Comparison of ENCODE assay signal across 19 mouse cellular contexts in genomic region chr11:27258521-27258920, GRCm38 (mm10).
DNase-seq lines count a peak whose midpoint lies in the region; ATAC-seq and TF ChIP-seq lines count a peak whose summit lies in the region.
"Had no signal": no experiment of that assay in that cellular context is flagged by ENCODE, and none has a peak within 500 bp of the region (broad histone marks: within the 10 kb centered on the region; RNA-seq: fewer than 3 reads in every experiment).

No protein-coding gene starts in this region.

- H3K9ac ChIP-seq in ES-E14 (ENCODE audit: insufficient read depth, low read depth, low read length, poor library complexity, severe bottlenecking) = no peak overlapping the region
- no peak overlapping the region for H3K9ac ChIP-seq in kidney, embryonic 16.5 days (replicated peaks; ENCODE audit: low read length)
- H3K9ac ChIP-seq: embryonic facial prominence, embryonic 12.5 days; forebrain, embryonic 13.5 days; forebrain, embryonic 15.5 days; forebrain, postnatal 0 days had no signal

- H3K27ac ChIP-seq in ES-E14 (ENCODE audit: insufficient read depth, low read depth, low read length, poor library complexity, severe bottlenecking) = no peak overlapping the region
- no peak overlapping the region for H3K27ac ChIP-seq in kidney, embryonic 16.5 days (ENCODE audit: low read length)
- H3K27ac ChIP-seq: embryonic facial prominence, embryonic 10.5 days; embryonic facial prominence, embryonic 12.5 days; forebrain, embryonic 13.5 days; forebrain, embryonic 15.5 days had no signal

- no peaks in the 10 kb centered on the region for H3K36me3 ChIP-seq in ES-E14 (ENCODE audit: control insufficient read depth, insufficient read depth, low read length, poor library complexity, severe bottlenecking)
- no peaks in the 10 kb centered on the region for H3K36me3 ChIP-seq in kidney, embryonic 16.5 days (ENCODE audit: insufficient read depth, low read length)
- H3K36me3 ChIP-seq: embryonic facial prominence, embryonic 10.5 days; embryonic facial prominence, embryonic 12.5 days; forebrain, embryonic 15.5 days had no signal

- 89% methylated on average over 1 of the region's 1 CpGs for WGBS in kidney, embryonic 16.5 days

- no peak for ATAC-seq in kidney, embryonic 16.5 days (ENCODE audit: low FRiP score, low TSS enrichment)
- ATAC-seq: activated CD4-positive, CD25-positive, alpha-beta regulatory T cell, adult 4 months; forebrain, embryonic 13.5 days; forebrain, embryonic 15.5 days; forebrain, postnatal 0 days had no signal

- H3K27me3 ChIP-seq in kidney, embryonic 16.5 days (ENCODE audit: insufficient read depth, low read length) = no peaks in the 10 kb centered on the region
- H3K27me3 ChIP-seq: embryonic facial prominence, embryonic 12.5 days; forebrain, embryonic 13.5 days; forebrain, embryonic 15.5 days had no signal

- no peaks in the 10 kb centered on the region for H3K9me3 ChIP-seq in ES-E14 (ENCODE audit: control insufficient read depth, insufficient read depth, low read depth, low read length)
- no peaks in the 10 kb centered on the region for H3K9me3 ChIP-seq in kidney, embryonic 16.5 days (ENCODE audit: low read length)
- H3K9me3 ChIP-seq: embryonic facial prominence, embryonic 10.5 days; embryonic facial prominence, embryonic 12.5 days; forebrain, embryonic 13.5 days; forebrain, embryonic 15.5 days had no signal

- no peak overlapping the region for H3K4me2 ChIP-seq in kidney, embryonic 16.5 days (replicated peaks; ENCODE audit: low read depth, low read length)
- H3K4me2 ChIP-seq: embryonic facial prominence, embryonic 12.5 days; forebrain, embryonic 13.5 days; forebrain, embryonic 15.5 days had no signal

- in situ Hi-C loops in ES-E14 (cut with MboI; ENCODE audit: low sequenced_read_pairs in 2 of 2, unreplicated experiment in 2 of 2) = no loop called here

- H3K4me1 ChIP-seq in ES-E14 (ENCODE audit: control insufficient read depth in 2 of 2, insufficient read depth in 2 of 2, low read length in 2 of 2, poor library complexity in 1 of 2) = no peaks in the 10 kb centered on the region
- no peaks in the 10 kb centered on the region for H3K4me1 ChIP-seq in kidney, embryonic 16.5 days (ENCODE audit: insufficient read depth, low read length)
- H3K4me1 ChIP-seq: embryonic facial prominence, embryonic 10.5 days; embryonic facial prominence, embryonic 12.5 days; forebrain, embryonic 13.5 days; forebrain, embryonic 15.5 days had no signal

- peak; percentile 34 for DNase-seq in ES-E14 (ENCODE audit: low read depth, low spot score)
- DNase-seq in WW6 (ENCODE audit: low read depth, low spot score) = peak; percentile 33
- no peak for DNase-seq in thymus, postnatal 36 days
- DNase-seq in left cerebral cortex, postnatal 4 days = no peak
- DNase-seq: adrenal gland, adult 8-10 months; adrenal gland, postnatal 14 days; adrenal gland, postnatal 36 days; cerebellum, adult 11-12 months; cerebellum, adult 2 months; cerebellum, adult 9-10 months; cerebellum, postnatal 10 days; cerebellum, postnatal 25 days; forebrain, postnatal 0 days had no signal

- no peak overlapping the region for H3K4me3 ChIP-seq in ES-E14 (ENCODE audit: insufficient read depth in 1 of 2, low read depth in 1 of 2, low read length in 2 of 2, poor library complexity in 1 of 2, severe bottlenecking in 1 of 2)
- H3K4me3 ChIP-seq in kidney, embryonic 16.5 days (ENCODE audit: low read length) = no peak overlapping the region
- H3K4me3 ChIP-seq: embryonic facial prominence, embryonic 10.5 days; embryonic facial prominence, embryonic 12.5 days; forebrain, embryonic 13.5 days; forebrain, embryonic 15.5 days had no signal

- intact Hi-C loops in left cerebral cortex, postnatal 4 days (cut with DNase I) = no loop called here

TF ChIP-seq in ES-E14, 5 proteins besides CTCF, POLR2A, EP300 and RAD21:
- TF ChIP-seq CHD2 (IDR thresholded peaks at IDR 0.05; ENCODE audit: low read depth, low read length) (no peak), MAFK (IDR thresholded peaks at IDR 0.05; ENCODE audit: insufficient read depth, low read depth, low read length) (no peak), ZNF384 (IDR thresholded peaks at IDR 0.05; ENCODE audit: low read depth, low read length) (no peak), ZC3H11A (IDR thresholded peaks at IDR 0.05; ENCODE audit: borderline replicate concordance, low read depth, low read length) (no peak), HCFC1 (IDR thresholded peaks at IDR 0.05; ENCODE audit: borderline replicate concordance, insufficient read depth, low read length) (no peak)

Comparison
In these comparisons a context has a peak if more than half of its experiments do, and no peak if none do; other contexts are left out.
1. DNase-seq: peak in ES-E14 (single experiment) and WW6 (single experiment); none in thymus, postnatal 36 days (0 of 2) and left cerebral cortex, postnatal 4 days (single experiment).